Mouse (Mus musculus): ENCODE data around the gene Bcdin3d. TPM values are rescaled to one million over a fixed set of nuclear protein-coding genes. Genes with fewer than 3 reads are reported as not detected.

Bcdin3d gene
- total RNA-seq, 2 experiments from 2014 or later, result 4.2 to 5.1 TPM

GRCm38 (mm10) chr15:99442358-99442757 lies 32.2 kb downstream of the Bcdin3d start:
- no peak for DNase-seq (ENCODE audit: low spot score)

GRCm38 (mm10) chr15:99440816-99441457 lies 33.6 kb downstream of the Bcdin3d start:
- no peak for DNase-seq (ENCODE audit: low spot score)

DNA sequence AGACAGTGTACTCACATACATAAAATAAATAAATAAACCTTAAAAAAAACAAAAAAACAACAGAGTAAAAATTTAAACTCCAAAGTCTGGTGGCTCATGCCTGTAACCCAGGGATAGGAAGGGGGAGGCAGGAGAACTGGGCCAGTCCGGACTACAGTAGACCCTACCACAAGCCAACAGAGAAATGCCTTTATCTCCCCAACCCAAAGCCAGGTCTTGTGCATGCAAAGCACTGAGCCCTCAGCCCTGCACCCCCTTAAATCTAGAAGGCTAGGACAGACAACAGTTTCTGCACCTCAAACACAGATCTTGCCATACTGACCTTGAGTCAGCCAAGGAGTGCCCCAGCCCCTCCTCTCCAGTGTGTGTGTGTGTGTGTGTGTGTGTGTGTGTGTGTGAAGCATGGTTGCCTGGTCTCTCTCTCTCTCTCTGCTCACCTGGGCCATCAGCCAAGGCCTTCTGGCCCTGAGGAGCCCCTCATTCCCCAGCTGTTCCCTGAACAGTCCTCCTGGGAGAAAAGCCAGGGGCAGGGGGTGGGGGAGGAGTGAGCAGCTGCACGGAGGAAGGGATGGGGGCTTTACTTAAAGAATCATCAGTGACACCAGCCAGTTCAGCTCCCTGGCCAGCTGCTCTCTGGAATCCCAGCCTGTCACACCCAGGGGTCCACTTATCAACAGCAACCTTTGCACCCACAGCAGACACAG lies 34.3 kb downstream of the Bcdin3d start:
- no peak for DNase-seq (ENCODE audit: low spot score)

- no peak for DNase-seq (ENCODE audit: low spot score)
Observed at GRCm38 (mm10) chr15:99438966-99439698, 35.4 kb downstream of the Bcdin3d start.

DNA sequence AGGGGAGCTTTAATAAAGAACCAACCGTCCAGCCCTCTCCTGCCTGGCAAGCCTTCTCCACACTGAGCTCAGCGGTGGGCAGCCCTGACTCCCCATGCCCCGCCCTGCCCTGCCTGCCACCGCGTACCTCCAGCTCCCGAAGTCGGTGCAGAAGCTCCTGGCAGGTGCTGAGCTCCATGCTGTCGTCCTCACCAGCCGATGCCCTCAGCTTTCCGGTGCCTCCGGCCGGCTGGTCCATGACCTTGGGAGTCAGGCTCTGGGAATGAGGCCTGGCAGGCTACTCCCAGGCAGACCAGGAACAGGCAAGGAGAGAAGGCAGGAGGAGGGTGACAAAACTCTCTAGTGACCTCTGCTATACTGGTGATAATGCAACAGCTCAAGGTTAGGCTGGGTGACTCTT lies 40.6 kb downstream of the Bcdin3d start:
- DNase-seq (ENCODE audit: low spot score), result no peak

DNA sequence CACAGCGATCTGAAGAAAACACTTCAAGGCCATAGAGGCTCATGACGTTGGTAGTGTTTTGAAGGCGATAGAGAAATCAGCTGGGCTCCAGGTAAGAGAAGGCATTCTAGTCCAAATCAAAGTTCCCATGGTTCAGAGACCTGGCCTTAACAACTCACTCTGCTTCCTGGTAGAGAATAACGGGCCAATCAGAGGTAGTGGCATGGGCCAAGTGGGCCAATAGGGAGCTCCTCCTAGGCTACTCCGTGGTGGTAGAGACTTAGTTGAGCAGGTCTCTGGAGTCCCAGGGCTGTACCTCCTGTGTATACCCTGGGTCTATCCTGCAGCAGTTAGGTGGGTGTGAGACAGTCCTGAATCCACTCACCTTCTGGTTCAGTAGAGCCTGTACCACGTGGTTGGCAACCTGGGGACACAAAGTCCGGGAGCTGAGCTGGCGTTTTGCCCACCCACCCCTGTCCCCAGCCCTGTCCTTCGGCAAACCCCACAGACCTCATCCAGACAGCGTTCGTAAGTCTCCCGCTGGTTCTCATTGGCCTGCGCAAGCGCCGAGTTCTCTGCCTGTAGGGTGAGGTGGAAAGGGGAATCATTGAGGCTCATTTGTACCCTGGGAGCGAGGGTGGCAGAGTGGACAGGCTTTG lies 41.3 kb downstream of the Bcdin3d start:
- no peak for DNase-seq (ENCODE audit: low spot score)

- DNase-seq (ENCODE audit: low spot score), result peak; percentile 40
Observed at GRCm38 (mm10) chr15:99431967-99432366, 42.6 kb downstream of the Bcdin3d start.

- no peak for DNase-seq (ENCODE audit: low spot score)
Observed at GRCm38 (mm10) chr15:99431504-99431903, 43.0 kb downstream of the Bcdin3d start.

DNA sequence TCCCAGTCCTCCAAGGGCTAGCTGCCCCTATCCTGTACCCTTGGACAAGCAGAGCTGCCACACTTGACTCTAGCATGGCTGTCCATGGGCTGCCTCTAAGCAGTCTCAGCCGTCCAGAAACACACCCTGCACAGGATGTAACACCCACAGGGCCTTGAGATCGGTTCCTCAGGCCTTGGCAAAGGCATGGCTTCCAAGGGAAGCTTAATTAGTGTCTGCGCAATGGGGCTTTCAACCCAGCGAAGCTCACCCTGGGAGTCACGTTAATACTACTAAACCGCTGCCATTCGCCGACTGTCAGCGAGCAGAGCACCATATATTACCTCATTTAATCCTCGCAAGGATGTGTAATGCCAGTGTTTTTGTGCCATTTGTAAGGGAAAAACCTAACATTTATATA lies 43.5 kb downstream of the Bcdin3d start:
- DNase-seq (ENCODE audit: low spot score), result no peak

GRCm38 (mm10) chr15:99430394-99430793 lies 44.1 kb downstream of the Bcdin3d start:
- DNase-seq (ENCODE audit: low spot score), result no peak

GRCm38 (mm10) chr15:99423884-99424283 lies 50.6 kb downstream of the Bcdin3d start:
- no peak for DNase-seq (ENCODE audit: low spot score)

DNA sequence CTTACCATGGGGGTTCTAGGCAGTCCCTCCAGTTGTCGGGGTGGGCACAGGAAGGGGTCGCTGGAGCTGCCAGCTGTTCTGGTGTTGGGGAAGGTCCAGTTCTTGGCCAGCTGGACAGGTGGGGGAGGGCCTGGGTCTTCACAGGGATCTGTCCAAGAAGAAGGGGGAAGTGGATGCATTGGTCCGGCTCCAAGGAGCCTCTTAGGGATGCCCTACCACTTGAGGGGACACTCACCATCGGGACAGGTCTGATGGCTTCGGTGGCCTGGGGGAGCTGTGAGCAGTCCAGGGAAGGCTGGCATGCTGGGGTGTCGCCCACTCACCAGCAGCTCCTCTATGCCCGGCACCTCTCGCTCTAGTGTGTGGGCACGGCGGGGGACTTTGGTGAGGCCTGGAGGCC lies 51.4 kb downstream of the Bcdin3d start:
- no peak for DNase-seq (ENCODE audit: low spot score)

- DNase-seq (ENCODE audit: low spot score), result no peak
Observed at GRCm38 (mm10) chr15:99422551-99422950, 52.0 kb downstream of the Bcdin3d start.

GRCm38 (mm10) chr15:99421676-99422075 lies 52.9 kb downstream of the Bcdin3d start:
- no peak for DNase-seq (ENCODE audit: low spot score)

- no peak for DNase-seq (ENCODE audit: low spot score)
Observed at GRCm38 (mm10) chr15:99421152-99421551, 53.4 kb downstream of the Bcdin3d start.

GRCm38 (mm10) chr15:99420521-99421014 lies 54.0 kb downstream of the Bcdin3d start:
- DNase-seq (ENCODE audit: low spot score), result peak; percentile 85

GRCm38 (mm10) chr15:99420101-99420500 lies 54.4 kb downstream of the Bcdin3d start:
- no peak for DNase-seq (ENCODE audit: low spot score)

Other genes starting within 250 kb of the Bcdin3d start
- gene Kcnh3, start 249.9 kb downstream of the Bcdin3d start, total RNA-seq (2021), result not detected
- 10 to 100 TPM; 22.1 to 25.2 TPM for gene Mcrs1, start 222.8 kb downstream of the Bcdin3d start, total RNA-seq (2021)
- 10 to 100 TPM; 21.9 to 25.4 TPM for gene Prpf40b, start 179.6 kb downstream of the Bcdin3d start, total RNA-seq (2021)
- gene Fam186b, start 178.8 kb downstream of the Bcdin3d start, total RNA-seq (2021), result not detected
- 1 to 10 TPM; 4.2 to 7.7 TPM for gene Fmnl3, start 104.2 kb downstream of the Bcdin3d start, total RNA-seq (2021)
- 100 to 1,000 TPM; 197 to 208 TPM for gene Tmbim6, start 81.8 kb downstream of the Bcdin3d start, total RNA-seq (2021)
- 1 to 10 TPM; 1.6 to 1.9 TPM for gene Nckap5l, start 17.0 kb downstream of the Bcdin3d start, total RNA-seq (2021)
- under 1 TPM in 1 of 2 experiments, not detected in 1; 0.12 TPM for gene Faim2, start 53.4 kb upstream of the Bcdin3d start, total RNA-seq (2021)
- not detected for gene Aqp2, start 104.3 kb upstream of the Bcdin3d start, total RNA-seq (2021)
- gene Aqp5, start 116.1 kb upstream of the Bcdin3d start, total RNA-seq (2021), result under 1 TPM in 1 of 2 experiments, not detected in 1; 0.30 TPM
- not detected for gene Aqp6, start 126.7 kb upstream of the Bcdin3d start, total RNA-seq (2021)
- under 1 TPM; 0.57 to 0.69 TPM for gene Racgap1, start 176.9 kb upstream of the Bcdin3d start, total RNA-seq (2021)
- gene Asic1, start 195.6 kb upstream of the Bcdin3d start, total RNA-seq (2021), result under 1 TPM in 1 of 2 experiments, not detected in 1; 0.11 TPM
- 1 to 10 TPM; 5.8 to 7.4 TPM for gene Smarcd1, start 227.4 kb upstream of the Bcdin3d start, total RNA-seq (2021)
- not detected for gene Gm17349, start 230.8 kb upstream of the Bcdin3d start, total RNA-seq (2021)
- 100 to 1,000 TPM; 366 to 449 TPM for gene Gpd1, start 242.8 kb upstream of the Bcdin3d start, total RNA-seq (2021)

All from gastrocnemius, adult 18-20 months (tissue).